Mouse (Mus musculus) kidney, postnatal 36 days (tissue): ENCODE results near the gene Fsd1l.
"Not testable (repeated sequence)": the region's sequence is repeated elsewhere in the genome, so short reads cannot be mapped to it uniquely, and the experiment has no call there.

ENCODE experiments used
- DNase-seq, 2 experiments: peaks; one replicate each; pipeline ENCODE4 v3.0.0; 2021 to 2022; ENCODE audit warnings: mixed read lengths in 2 of 2

Fsd1l gene

DNA sequence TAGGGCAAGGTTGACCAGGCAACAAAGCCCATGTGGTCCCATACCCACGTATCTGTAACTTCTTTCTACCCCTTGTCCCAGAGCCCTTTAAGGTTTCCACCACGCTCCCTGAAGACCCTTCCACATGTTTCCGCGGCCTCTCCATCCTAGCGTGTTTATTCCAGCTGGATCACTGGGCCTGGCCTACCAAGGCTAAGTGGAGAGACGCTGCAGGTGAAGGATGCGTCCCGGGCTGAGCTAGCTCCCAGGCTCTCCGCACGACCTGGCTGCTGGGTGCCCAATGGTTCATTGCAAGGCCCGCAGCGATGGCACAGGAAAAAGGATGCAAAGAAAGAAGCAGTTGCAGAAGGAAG lies 332 bp upstream of the Fsd1l start:
- no peak for DNase-seq

DNA sequence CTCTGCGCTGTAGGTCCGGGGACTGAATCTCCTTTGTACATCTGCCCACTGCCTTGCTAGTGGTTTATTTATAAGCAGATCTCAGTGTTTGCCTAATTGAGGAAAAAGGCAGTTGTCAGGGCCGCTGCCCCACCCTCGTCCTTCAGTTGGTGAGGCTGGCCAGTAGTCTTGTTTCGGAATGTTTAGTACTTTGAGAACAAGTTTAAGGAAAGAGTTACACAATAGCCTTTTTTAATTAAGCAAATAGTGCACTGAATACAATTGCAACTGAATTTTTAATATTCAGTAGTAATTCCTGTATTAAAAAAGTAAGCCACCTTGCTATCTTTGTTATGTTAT lies 709 bp downstream of the Fsd1l start:
- DNase-seq, result no peak

DNA sequence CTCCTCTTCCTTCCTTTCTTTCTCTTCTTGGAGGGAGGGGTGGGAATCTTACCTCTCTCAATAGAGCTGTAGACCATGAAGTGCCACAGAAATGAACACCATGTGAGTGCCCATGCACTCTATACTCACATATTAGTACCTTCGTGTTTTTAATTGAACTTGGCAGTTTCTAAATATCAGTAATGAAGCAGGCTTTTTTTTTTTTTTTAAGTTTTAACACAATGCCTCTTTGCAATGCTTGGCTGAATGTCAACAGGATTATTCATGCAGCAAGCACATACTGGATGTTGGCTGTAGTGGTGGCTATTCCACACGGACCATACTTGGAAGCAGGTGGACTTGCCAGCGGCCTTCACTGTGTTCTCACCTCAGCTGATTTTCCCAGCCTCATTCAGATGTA lies 4.1 kb downstream of the Fsd1l start:
- DNase-seq, result no peak

DNA sequence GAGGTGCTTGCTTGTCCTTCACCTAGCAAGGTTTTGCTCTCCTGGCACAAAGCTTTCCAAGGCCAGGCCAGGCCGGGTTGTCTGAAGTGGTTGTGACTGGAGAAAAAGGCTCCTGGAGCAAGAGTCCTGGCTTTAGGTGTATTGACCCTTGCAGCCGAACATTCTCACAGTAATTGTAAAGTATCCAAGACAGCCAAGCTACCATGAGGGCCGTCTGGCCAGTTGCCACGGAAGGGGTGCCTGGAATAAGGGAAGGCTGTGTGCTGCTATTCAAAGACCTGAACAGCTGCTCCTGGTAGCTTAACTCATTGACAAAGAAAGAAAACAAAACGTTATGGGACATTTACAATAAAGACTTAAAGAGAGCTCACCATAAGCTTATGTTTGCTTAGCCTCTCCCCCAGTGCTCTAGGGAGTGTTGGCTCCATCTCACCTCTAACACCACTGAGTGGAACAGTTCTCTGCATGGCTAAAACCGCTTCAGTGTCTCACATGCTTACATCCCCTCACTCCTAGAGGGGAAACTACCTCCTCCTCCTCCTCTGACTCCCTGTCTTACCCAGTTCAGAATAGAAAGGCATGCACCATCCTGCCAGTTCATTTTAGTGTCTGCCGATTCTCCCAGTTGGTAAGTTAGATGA lies 6.1 kb downstream of the Fsd1l start:
- no peak for DNase-seq

DNA sequence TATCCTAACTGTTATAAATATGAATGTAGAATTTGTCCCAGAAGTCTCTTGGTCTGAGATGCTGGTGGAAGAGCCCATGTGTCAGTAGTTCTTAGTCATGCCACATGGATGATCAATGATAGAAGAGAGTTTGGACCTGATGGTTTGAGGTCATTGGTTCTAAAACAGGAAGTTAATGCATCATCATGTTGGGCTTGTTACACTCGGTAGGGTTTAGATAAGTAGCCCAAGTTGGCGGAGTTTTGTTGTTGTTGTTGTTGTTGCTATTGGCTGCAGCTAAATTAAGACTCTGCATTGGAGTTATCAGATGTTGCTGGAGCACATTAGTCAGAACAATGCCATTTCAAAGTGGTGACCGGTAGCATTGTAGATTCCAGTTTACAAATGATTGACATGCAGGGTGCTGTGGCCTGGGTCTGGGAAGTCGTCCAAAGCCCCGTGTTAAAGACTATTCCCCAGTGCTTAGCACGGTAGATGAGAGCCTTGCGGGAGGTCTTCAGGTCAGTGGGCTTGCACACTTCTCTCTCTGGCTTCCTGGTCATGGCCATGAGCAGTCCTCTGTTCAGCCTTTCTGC lies 7.4 kb downstream of the Fsd1l start:
- DNase-seq, result no peak

DNA sequence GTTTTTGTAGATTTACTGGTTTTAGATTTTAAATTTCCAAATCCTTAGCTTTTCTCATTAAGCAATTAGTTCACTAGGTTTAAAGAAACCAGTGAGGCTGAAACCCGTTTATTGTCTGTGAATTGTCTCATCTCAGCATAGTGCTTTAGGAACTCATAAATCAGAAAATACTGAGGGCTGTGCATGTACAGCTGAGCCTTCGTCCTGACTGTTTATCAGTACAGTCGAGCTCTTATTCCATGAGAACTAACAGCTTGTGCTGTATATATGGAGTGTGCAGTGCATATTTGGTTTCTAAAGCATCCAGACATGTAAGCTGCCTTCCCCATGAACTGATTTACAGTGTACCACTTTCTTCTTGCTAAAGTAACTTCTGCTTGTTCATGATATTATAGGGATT lies 26.8 kb downstream of the Fsd1l start:
- no peak for DNase-seq

DNA sequence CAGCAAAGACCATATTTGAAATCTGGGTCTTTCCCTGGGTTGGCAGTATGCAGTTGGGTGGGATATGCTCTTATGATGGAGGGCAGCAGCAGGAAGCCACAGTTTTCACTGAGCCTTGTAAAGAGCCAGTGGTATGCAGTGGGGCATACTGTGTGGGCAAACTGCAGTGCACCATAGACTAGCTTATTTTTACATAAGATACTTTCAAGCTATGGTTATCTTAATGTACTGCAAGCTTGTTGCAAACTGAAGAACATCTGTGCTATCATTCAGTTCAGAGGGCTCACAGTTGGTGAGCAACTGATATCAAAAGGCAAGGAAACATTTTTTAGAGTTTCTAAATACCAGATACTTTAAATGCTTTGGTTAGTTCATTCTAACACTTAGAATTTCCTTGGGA lies 29.4 kb downstream of the Fsd1l start:
- DNase-seq, result no peak

DNA sequence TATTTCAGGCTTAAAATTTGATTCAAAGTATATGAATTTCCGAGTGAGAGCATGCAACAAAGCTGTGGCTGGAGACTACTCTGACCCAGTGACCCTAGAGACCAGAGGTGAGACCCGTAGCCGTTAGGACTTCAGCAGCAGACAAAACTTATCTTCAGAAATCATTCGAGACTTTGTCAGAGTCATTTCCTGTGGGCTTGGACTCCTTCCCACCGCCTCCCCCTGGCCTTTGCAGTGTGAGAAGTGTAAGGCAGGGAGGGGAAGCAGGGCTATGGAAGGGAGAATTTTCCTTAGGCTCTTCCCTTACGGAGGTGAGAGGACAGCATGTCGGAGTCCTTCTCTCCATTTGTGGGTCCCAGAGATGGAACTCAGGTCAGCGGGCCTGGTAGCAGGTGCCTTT lies 50.8 kb downstream of the Fsd1l start:
- DNase-seq, result peak in 1 of 2 experiments; percentile 16

DNA sequence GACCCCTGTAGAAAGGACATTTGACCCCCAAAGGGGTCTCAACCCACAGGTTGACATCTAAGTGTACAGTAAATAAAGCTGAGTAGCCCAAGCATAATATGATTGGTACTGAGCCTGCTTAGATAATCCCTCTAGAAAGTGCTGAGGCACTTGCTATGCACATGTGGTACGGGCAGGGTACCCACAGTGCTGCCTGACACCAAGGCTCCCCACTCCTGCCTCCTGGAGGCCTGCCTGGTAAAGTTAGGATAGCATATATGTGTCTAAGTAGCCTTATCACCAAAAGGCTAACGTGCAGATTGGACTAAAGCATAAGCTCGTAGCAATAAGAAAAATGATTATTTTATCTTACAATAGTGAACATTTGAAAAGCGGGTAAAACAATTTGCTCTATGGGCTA lies 57.7 kb downstream of the Fsd1l start:
- DNase-seq, result no peak

DNA sequence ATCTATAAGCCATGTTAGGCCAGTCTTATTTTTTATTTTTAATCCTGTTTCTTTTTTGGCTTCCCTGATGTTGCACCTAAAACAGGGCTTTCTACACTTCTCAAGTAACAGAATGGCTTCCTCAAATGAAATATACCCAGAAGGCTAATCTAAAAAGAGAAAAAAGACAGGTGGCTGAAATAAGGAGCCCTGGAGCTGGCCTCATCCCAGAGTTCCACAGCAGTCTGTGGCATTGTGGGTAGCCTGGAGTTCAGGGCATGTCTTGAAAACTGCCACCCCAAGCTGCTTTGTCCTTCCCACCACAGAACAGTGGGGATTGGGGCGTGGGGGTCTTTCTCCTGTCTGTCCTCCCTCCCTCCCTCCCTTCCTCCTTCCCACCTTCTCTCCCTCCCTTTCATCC lies 60.1 kb downstream of the Fsd1l start:
- no peak for DNase-seq

DNA sequence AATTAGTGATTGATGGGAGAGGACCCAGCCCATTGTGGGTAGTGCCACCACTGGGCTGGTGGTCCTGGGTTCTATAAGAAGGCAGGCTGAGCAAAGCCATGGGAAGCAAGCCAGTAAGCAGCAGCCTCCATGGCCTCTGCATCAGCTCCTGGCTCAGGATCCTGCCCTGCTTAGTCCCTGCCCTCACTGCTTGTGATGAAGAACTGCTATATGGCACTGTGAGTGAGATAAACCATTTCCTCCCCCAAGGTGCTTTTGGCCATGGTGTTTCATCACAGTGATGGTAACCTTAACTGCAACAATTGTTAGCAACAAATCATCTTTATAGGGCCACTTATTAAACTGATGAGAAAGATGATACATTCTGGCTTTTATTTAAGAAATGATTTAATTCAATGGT lies 77.9 kb downstream of the Fsd1l start:
- not testable (repeated sequence) for DNase-seq

DNA sequence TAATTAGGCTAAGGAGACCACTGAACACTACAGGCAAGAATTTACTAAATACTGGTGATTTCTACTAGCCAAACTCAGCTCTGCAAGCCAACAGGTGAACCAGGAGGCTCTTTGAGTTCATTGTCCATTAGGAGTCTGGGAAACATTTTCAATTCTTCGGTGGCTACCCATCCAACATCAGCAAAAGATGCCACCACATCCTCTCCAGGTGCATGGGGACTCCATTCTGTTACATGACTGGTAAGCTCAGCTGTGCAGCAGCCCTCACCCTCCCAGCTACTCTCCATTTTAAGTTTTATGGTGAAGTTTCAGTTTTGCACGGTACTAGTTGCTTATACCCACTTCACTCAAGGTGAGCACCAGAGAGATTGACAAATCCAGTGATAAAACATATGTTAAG lies 78.8 kb downstream of the Fsd1l start:
- no peak for DNase-seq

DNA sequence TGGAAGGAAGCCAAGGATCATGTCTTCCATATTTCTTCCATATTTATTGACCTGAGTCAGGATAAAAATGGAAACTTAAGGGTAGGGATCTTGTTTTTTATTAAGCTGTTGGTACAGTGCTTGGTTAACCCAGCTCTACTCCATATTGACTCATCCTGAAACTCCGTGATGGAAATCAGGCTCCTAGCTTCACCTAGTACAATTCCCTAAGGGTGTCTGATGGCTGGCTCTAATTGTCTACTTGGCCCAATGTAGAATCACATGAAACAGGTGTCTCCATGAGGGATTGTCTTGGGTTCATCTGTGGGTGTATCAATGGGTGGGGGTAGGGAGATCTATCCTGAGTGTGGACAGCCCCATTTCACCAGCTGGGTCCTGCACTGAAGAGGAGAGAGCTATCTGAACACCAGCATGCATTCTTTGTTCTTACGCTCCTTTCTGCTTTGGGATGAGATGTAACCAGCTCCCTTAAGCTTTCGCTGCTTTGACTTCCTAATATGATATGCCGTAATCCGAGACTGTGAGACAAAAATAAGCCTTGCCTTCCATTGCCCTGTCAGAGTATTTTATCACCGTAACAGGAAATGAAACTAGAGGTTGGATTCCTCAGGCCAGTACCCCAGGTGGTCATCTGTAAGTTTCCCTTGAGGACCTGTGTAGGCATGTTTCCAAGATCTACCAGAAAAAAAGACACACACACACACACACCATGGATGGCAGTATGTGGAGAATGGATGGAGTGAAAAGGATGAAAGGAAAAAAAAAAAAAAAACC lies 79.5 kb downstream of the Fsd1l start:
- DNase-seq, result no peak

DNA sequence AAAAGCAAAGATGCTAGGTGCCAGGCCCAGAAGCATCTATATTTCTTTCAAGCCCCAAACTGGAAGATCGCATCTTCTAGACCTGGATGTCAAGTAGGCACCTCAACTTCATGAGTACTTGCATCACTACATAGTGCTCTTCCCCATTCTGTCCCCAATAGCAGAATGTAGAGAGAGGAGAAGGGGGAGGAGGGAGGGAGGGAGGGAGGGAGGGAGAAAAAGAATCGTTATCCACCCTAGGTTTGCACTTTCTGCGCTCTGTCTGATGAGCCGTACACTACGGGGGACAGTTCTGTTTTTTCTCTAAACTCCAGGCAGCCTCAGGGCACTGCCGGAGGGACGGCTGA lies 82.4 kb downstream of the Fsd1l start, which contains the start of gene Fktn:
Gene Fktn (plus strand): TSS at position 295 of the 347 bp plus-strand sequence.
- DNase-seq, result no peak

DNA sequence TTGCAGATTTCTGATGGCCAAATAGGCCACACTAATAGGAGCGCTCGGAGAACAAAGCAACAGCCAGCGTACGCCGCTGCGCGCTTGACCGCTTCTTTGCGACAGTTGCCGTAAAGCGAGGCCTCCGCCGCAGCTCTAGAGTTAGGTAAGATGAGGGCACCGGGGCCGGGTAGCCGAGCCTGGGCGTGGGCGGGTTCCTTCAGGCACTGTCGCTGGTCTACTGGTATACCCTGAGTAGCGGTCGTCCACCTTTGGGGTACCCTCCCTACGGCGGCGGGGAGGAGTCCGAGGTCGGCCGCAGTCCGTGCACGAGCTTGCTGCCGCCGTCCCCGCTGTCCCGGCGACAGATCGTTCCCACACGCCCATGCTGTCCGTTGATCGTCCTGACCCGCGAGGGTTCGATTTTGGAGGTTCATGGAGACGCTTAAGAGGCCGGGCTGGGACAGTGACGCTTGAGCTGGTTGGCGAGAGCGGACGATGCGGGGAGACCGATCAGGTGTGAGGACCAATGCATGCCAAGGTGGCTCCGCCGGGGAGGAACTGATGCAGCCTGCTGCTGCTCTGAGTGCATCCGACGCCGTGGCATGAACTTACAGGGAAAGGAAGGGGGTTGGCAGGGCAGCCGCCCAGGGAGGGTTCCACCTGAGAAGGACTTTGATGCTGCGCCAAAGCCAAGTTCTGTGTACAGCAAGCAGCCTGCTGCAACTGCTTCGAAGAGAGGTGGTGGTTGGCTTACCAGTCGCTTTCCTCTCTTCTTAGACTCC lies 83.0 kb downstream of the Fsd1l start:
- DNase-seq, result peak; percentile 94 to 96

DNA sequence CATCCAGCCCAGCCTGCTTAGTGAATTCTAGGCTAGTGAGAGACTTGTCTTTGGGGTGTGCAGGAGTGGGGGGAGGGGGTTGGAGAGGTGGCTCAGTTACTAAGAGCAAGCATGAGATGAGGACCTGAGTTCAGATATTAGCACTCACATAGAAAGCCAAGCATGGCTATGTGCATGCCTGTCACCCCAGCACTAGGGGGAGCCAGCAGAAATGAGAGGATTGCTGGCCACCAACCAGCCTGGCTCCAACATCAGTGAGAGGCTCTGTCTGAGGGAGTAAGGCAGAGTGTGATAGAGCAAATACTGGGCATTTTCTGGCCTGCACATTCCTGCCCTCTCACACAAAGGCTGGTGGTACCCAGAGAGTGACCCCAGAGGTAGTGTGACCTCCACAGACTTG lies 84.7 kb downstream of the Fsd1l start:
- peak; percentile 17 to 51 for DNase-seq

DNA sequence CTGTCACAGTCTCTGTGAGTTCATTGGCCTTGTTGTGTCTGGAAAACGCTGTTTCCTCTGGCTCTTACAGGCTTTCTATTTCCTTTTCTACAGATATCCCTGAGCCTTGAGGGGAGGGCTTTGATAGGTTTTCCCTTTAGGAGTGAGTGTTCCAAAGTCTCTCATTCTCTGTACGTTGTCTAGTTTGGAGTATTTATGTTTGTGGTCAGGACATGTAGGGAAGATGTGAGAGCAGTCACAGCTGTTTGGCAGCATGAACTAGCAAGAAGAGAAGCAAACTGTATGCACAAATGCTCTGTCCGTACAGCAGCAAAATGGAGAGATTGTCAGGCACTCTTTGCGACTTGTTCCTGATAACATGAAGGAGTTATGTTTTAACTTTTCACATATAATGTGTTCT lies 86.3 kb downstream of the Fsd1l start:
- no peak for DNase-seq

DNA sequence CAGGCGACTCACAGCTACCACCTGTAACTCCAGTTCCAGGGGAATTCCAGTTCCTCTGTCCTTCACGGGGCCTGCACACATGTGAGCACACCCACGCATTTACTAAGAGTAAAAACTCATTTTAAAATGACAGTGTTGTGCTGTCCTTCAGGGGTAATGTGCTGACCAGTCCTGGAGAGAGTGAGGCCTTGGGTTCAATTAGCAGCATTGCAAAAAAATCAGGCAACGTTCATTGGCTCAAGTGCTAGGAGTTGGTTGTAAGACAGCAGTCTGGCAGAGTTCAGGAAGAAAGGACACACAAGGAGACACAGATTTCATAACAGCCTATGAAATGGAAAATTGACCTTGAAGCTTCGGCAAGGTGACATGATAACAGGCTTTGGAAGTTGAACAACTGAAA lies 87.0 kb downstream of the Fsd1l start:
- DNase-seq, result no peak

DNA sequence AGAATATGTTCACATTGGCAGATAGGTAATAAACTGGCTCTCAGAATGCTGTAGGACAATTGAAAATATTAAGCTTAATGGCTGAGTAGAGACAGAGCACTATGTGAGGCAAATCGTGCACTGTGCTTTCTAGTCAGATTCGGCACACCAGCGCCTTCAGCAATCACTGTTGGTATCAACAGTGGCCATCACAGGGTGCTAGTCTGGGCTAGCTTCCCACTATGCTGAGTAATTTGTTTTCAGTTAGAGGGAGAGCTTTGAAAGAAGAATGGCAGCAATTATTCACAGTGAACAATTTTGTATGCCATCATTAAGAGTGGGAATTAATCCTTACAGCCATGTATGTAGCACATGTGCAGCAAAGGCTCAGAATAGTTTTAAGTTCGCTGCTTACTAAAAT lies 91.2 kb downstream of the Fsd1l start:
- DNase-seq, result no peak

DNA sequence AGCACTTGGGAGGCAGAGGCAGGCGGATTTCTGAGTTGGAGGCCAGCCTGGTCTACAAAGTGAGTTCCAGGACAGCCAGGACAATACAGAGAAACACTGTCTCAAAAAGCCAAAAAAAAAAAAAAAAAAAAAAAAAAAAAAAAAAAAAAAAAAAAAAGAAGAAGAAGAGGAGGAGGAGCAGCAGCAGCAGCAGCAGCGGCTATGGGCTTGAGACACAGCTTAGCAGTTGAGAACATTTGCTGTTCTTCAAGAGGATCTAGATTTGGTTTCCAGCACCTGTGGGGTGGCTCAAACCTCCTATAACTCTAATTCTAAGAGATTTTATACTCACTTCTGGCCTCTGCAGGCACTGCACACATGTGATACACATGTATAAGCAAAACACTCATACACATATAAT lies 94.8 kb downstream of the Fsd1l start:
- not testable (repeated sequence) for DNase-seq

DNA sequence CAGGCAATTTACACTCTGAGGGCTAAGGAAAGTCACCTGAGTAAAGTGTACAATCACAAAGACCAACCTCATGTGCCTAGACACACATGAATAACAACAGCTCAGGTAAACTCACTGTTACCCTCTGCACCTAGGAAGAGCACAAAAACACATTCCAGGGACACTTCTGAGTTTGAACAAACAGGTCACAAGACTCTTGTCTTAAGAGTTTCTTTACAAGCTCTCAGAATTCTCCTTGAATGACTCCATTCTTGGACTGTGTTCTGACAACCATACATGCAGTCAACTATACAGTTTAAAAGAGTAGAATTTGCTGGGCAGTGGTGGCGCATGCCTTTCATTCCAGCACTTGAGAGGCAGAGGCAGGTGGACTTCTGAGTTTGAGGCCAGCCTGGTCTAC lies 96.8 kb downstream of the Fsd1l start:
- DNase-seq, result no peak

DNA sequence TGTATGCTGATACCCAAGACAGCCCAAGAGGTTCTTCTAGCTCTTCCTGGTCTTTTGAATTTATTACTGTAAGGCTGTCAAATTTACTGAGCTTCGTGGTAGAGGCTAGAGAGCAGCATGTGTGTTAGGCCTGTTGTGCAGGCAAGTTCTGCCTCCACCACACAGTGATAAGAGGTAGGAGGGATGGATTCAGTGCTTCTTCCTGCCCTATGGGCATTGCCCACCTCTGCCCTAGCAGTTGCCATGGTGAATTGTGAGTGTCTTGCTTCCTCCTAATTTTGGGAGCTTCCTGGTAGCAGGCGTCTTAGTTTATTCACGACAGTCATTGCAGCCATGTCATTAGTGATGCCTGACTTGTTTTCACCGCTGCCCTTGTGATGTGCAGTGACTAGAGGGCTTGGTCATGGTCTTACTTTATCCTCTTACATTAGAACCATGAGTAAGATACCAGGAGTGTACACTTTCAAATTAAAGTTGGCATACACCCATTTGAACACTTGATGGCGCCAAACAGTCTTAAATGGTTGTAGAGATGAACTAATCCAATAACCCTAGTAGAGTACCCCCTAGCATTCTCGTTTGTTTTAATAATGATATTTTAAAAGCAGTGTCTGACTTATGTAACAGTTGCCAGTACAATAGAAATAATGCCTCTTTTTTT lies 107.8 kb downstream of the Fsd1l start:
- peak; percentile 35 to 60 for DNase-seq

DNA sequence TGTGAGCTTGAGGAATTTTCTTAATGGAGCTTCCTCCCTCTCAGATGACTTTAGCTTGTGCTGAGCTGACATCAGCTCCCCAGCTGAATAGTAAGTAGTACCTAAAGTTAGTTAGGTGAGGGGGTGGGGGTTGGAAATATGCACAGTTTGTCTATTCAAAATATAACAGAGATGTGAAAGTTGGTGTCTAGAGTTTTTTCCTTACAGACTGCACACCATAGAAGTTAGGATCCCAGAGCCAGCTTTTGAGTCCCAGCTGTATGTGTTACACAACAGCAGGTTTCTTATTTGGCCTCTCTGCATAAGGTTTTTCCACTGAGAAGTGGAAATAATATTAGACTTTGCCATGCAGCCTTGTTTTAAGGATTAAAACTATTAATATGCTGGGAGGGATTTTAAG lies 118.6 kb downstream of the Fsd1l start:
- DNase-seq, result no peak
